Mouse (Mus musculus): Measurements from ENCODE around the gene Rorb. TPM values are rescaled to one million over a fixed set of nuclear protein-coding genes. Genes with fewer than 3 reads are reported as not detected.

Rorb gene
- polyA plus RNA-seq, 1 experiment from 2014 or later: 0.01 TPM

GRCm38 (mm10) chr19:18887646-18888407 is 223.2 kb downstream of the Rorb start:
- no peak overlapping the region for H3K27ac ChIP-seq (replicated peaks)
- H3K9ac ChIP-seq: no peak overlapping the region
- 48% methylated on average over 11 of the region's 11 CpGs for WGBS (ENCODE audit: insufficient replicate concordance)
- H3K9me3 ChIP-seq (replicated peaks): no peaks in the 10 kb centered on the region
- H3K36me3 ChIP-seq (replicated peaks): no peaks in the 10 kb centered on the region
- no peaks in the 10 kb centered on the region for H3K27me3 ChIP-seq
- no peak for ATAC-seq (ENCODE audit: insufficient read depth)
- H3K4me2 ChIP-seq: no peak overlapping the region
- no peak overlapping the region for H3K4me3 ChIP-seq (replicated peaks)
- H3K4me1 ChIP-seq (replicated peaks): no peaks in the 10 kb centered on the region

DNA sequence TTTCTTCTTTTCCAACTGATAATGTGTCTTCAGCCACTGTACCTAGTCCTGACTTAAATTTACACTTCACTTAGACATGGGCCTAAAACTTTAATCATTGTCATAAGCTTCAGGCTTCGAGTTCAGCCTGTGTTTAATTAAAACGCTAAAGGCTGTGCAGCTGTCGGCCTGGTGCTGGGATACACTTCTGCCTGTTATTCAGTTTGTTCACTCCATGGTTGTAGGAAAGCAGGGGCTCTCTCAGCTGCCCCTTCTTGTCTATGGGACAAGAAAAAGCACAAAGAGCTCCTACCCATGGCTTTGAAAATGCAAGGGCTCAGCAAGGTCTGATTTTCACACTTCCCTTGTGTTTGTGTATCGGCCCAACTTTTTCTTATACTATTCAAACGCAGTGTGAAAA is 229.8 kb downstream of the Rorb start:
- no peaks in the 10 kb centered on the region for H3K9me3 ChIP-seq (replicated peaks)
- H3K36me3 ChIP-seq (replicated peaks): no peaks in the 10 kb centered on the region
- no peak overlapping the region for H3K4me3 ChIP-seq (replicated peaks)
- H3K27ac ChIP-seq (replicated peaks): no peak overlapping the region
- no peak overlapping the region for H3K9ac ChIP-seq
- 59% methylated on average over 5 of the region's 5 CpGs for WGBS (ENCODE audit: insufficient replicate concordance)
- H3K27me3 ChIP-seq: no peaks in the 10 kb centered on the region
- H3K4me1 ChIP-seq (replicated peaks): no peaks in the 10 kb centered on the region
- ATAC-seq (ENCODE audit: insufficient read depth): no peak
- no peak overlapping the region for H3K4me2 ChIP-seq
